Mouse (Mus musculus) hindbrain, embryonic 14.5 days (tissue): ENCODE measurements at regions not wholly inside any gene's neighbourhood (a gene's known extent, or its start where the extent isn't known, plus 50 kb on each side); places are given as distances from the start of the nearest gene placed in this dataset.

Experiments
- ATAC-seq: fragments of 200-750 bp; cut with Nextera tagmentation; 2 replicates; pipeline ENCODE4 v1.8.0; 2017; ENCODE audit warnings: moderate number of reproducible peaks, mild to moderate bottlenecking, moderate TSS enrichment, moderate library complexity; ENCODE audit not compliant: low FRiP score
- DNase-seq: peaks from one replicate; pipeline ENCODE4 v3.0.0-alpha.2; 2015; ENCODE audit warnings: low spot score
- H3K27ac ChIP-seq: fragments of 300-500 bp; sonication (generic); 2 replicates; pipeline ENCODE4 v1.5.1; 2014; ENCODE audit warnings: mild to moderate bottlenecking, moderate library complexity
- H3K27me3 ChIP-seq: fragments of 300-500 bp; sonication (generic); 2 replicates; pipeline ENCODE4 v1.6.1; 2014; ENCODE audit warnings: mild to moderate bottlenecking, low read length, mixed read lengths; ENCODE audit not compliant: control insufficient read depth, insufficient read depth
- H3K36me3 ChIP-seq: fragments of 300-500 bp; sonication (generic); replicated peaks from 2 replicates; pipeline ENCODE4 v1.6.1; 2014; ENCODE audit not compliant: control insufficient read depth, insufficient read depth
- H3K4me1 ChIP-seq: fragments of 300-500 bp; sonication (generic); replicated peaks from 2 replicates; pipeline ENCODE4 v1.6.1; 2014; ENCODE audit warnings: antibody characterized with exemption, low read length, mixed read lengths; ENCODE audit not compliant: control insufficient read depth, insufficient read depth
- H3K4me2 ChIP-seq: fragments of 300-500 bp; sonication (generic); replicated peaks from 2 replicates; pipeline ENCODE4 v1.6.1; 2014; ENCODE audit warnings: mild to moderate bottlenecking, moderate library complexity
- H3K4me3 ChIP-seq: fragments of 300-500 bp; sonication (generic); replicated peaks from 2 replicates; pipeline ENCODE4 v1.5.1; 2014; ENCODE audit warnings: mild to moderate bottlenecking, low read length
- H3K9ac ChIP-seq: fragments of 300-500 bp; sonication (generic); 2 replicates; pipeline ENCODE4 v1.6.1; 2014
- H3K9me3 ChIP-seq: fragments of 300-500 bp; sonication (generic); 2 replicates; pipeline ENCODE4 v1.6.1; 2016; ENCODE audit warnings: low read length; ENCODE audit not compliant: control insufficient read depth
- WGBS: fragments of 180-500 bp; shearing (Covaris S2); extraction: QIAGEN DNeasy Blood & Tissue Kit; methylation state at CpG from one replicate; pipeline ENCODE4 v1.1.7; 2014; 5-methylcytosine and 5-hydroxymethylcytosine counted together

DNA sequence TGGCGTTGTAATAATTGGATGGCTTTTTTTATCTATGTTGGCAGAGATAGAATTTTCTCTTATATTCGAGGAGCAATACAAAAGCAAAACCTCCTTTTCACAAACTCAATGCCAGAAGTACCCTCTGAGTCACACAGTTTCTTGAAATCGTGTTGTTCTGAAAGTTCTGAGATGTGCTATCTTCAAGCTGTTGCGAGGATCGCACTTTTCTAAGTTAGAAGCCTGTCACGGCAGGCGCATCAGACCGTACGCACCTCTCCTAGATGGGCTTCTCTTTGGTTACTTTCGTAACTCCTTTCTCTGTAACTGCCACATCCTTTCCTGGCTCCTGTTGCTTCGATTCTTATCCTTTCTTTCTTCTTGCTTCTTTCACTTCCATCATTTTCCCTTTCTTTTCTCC is 271.2 kb upstream of the Arrdc3 start:
- Histone ChIP-seq H3K36me3 (no peaks in the 10 kb centered on the region), H3K4me2 (no peak overlapping the region), H3K27ac (no peak overlapping the region), H3K9ac (no peak overlapping the region), H3K9me3 (no peaks in the 10 kb centered on the region), H3K4me3 (no peak overlapping the region), H3K4me1 (no peaks in the 10 kb centered on the region), H3K27me3 (no peaks in the 10 kb centered on the region)
- 88% methylated on average over 11 of the region's 11 CpGs for WGBS
- DNase-seq (no peak), ATAC-seq (no peak)

DNA sequence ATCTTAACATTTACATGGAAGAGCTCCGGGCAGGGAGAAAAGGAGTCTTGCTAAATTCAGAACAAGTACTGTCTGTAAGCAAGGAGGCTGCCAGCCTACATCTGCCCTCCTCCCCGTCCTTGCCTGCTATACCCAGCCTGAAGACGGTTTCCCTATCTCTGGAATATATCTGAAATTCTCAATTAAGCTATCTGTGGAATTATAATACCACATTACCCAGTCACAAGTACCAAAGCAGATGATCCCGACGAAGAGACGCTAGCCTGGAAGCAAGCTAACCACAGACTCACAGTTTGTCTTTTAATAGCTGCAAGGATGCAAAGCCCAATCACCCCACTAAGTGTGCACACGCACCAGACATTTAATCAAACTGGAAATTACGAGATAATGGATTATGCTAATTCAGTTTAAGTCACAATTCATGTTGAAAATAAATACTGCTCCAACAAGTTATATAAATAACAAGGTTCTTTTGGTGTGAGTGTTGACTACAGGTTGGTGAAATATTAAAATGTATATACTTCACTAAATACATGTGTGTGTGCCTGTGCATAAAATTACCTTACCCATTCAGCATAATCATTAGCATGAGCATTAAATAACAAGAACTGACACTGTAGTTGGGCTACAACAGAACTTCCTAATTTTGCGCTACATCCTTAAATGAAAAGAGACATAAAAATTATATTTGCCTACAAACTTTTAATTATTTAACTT is 269.9 kb upstream of the Arrdc3 start:
- Histone ChIP-seq H3K36me3 (no peaks in the 10 kb centered on the region), H3K27ac (peak overlapping the region; percentile 59; the same call in 1 of the 2 replicates), H3K9me3 (no peaks in the 10 kb centered on the region), H3K4me2 (peak overlapping the region; percentile 21), H3K9ac (no peak overlapping the region; the same call in 1 of the 2 replicates), H3K4me1 (no peaks in the 10 kb centered on the region), H3K4me3 (no peak overlapping the region), H3K27me3 (no peaks in the 10 kb centered on the region)
- 58% methylated on average over 9 of the region's 9 CpGs for WGBS
- ATAC-seq (peak; percentile 66), DNase-seq (no peak)

DNA sequence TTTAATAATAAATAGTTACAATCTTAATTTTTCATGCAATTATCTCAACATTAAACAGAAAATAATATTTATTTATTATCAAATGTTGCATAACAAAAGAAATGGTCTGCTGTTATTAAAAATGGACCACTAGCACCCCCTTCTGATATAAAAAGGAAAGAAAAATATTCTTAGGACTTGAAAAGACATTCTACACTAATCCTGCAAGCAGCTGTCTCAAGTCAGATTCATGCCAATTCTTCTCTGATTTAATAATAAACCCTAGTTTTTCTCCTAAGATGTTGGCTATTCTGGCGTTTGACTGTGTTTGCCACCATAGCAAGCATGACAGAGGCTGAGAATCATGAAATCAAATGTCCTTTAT is 269.3 kb upstream of the Arrdc3 start:
- no peak overlapping the region for H3K4me2 ChIP-seq
- no peak overlapping the region for H3K4me3 ChIP-seq
- no peak overlapping the region for H3K9ac ChIP-seq
- H3K27me3 ChIP-seq, result no peaks in the 10 kb centered on the region
- no peaks in the 10 kb centered on the region for H3K9me3 ChIP-seq
- no peak overlapping the region for H3K27ac ChIP-seq
- DNase-seq (peak; percentile 84), ATAC-seq (no peak)
- no peaks in the 10 kb centered on the region for H3K36me3 ChIP-seq
- no peaks in the 10 kb centered on the region for H3K4me1 ChIP-seq
- 49% methylated on average over 1 of the region's 1 CpGs for WGBS

DNA sequence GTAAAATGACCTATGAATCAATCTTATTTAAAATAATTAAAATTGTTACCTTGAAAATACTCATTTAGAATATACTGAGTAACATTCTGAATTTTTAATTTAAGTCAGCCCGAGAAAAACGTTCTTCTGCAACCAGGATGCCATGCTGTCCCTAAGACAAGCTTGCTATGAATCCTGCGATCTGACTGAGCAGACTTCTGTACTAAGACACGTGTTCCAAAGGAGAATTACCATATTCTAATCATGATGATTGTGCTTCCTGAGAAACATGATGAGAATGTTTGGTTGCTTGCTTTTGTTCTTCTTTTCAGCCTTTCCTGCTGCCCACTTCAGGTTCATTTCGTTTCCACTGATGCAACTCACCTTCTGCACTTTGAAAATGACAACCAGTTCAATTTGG is 268.2 kb upstream of the Arrdc3 start:
- Histone ChIP-seq H3K4me1 (no peaks in the 10 kb centered on the region), H3K27ac (no peak overlapping the region), H3K4me3 (no peak overlapping the region), H3K9me3 (no peaks in the 10 kb centered on the region), H3K4me2 (no peak overlapping the region), H3K36me3 (no peaks in the 10 kb centered on the region), H3K27me3 (no peaks in the 10 kb centered on the region), H3K9ac (no peak overlapping the region)
- WGBS, result 50% methylated on average over 5 of the region's 5 CpGs
- ATAC-seq (0 out of 2 replicates have a peak, but pooled peaks have one; percentile 53), DNase-seq (no peak)

DNA sequence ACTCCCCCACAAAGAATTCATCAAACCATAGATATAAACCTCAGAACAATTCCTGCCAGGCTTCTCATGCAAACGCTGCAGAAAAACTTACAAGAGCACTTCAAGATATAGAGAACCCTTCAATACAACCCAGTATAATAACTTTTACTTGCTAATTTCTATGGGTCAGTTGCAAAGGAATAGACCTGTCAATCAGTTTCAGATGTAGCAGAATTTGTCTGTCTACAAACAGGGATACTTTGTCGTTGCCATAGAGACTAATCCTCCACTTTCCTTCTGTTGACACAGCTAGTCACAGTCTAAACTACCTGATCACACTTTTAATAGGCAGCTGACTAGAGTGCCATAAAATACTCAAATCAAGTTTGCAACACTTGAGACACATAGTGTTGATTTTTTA is 260.2 kb upstream of the Arrdc3 start:
- Histone ChIP-seq H3K9ac (no peak overlapping the region), H3K4me1 (no peaks in the 10 kb centered on the region), H3K4me2 (no peak overlapping the region), H3K36me3 (no peaks in the 10 kb centered on the region), H3K27ac (no peak overlapping the region), H3K4me3 (no peak overlapping the region), H3K9me3 (no peaks in the 10 kb centered on the region), H3K27me3 (no peaks in the 10 kb centered on the region)
- 10% methylated on average over 2 of the region's 2 CpGs for WGBS
- ATAC-seq (peak; percentile 68), DNase-seq (no peak)

DNA sequence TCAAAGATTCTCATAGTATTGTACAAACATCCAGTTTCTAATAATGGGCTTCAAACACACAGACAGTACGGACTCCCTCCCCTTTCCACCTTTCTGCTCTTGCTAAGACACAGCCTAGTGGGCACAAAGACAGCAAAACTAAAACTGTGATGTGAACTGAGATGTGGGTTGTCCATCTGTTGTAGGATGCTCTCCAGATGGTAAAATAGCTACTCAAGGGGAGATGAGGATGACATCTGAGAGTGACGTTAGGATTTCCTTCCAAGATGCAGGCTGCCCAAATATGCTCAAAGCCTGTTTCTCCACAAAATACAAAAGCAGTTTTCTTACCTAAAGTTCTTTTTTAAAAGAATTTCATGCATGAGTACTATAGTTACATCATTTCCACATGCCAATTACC is 241.8 kb upstream of the Arrdc3 start:
- Histone ChIP-seq H3K36me3 (no peaks in the 10 kb centered on the region), H3K9ac (no peak overlapping the region), H3K4me1 (no peaks in the 10 kb centered on the region), H3K9me3 (no peaks in the 10 kb centered on the region), H3K27ac (no peak overlapping the region), H3K4me3 (no peak overlapping the region), H3K27me3 (no peaks in the 10 kb centered on the region), H3K4me2 (no peak overlapping the region)
- WGBS, result 73% methylated on average over 2 of the region's 2 CpGs
- DNase-seq (no peak), ATAC-seq (no peak)

DNA sequence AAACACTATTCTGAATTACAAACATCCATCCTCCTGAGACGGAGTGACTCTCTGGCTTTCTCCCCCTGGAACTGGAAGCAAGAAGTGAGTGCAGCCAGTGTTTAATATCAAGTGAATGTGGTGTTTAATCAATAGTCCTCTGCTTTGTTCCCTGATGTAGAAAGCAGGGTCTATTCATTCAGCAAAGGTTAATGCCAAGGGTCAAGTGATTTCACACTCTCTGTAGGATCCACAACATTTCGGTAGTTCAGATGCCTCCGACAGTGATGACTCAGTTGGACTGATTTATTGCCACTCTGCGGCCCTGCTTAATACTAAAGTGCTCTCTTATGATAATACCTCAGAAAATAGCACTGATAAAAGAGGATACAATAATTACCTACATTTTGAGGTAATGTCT is 235.6 kb upstream of the Arrdc3 start:
- Histone ChIP-seq H3K9me3 (no peaks in the 10 kb centered on the region), H3K27me3 (no peaks in the 10 kb centered on the region), H3K9ac (no peak overlapping the region), H3K4me3 (no peak overlapping the region), H3K4me2 (no peak overlapping the region), H3K4me1 (0 out of 2 replicates have a peak, but pooled peaks cover 4% of the 10 kb centered on the region), H3K27ac (no peak overlapping the region), H3K36me3 (no peaks in the 10 kb centered on the region)
- WGBS, result 15% methylated on average over 4 of the region's 4 CpGs
- DNase-seq, result no peak
- ATAC-seq, result no peak

DNA sequence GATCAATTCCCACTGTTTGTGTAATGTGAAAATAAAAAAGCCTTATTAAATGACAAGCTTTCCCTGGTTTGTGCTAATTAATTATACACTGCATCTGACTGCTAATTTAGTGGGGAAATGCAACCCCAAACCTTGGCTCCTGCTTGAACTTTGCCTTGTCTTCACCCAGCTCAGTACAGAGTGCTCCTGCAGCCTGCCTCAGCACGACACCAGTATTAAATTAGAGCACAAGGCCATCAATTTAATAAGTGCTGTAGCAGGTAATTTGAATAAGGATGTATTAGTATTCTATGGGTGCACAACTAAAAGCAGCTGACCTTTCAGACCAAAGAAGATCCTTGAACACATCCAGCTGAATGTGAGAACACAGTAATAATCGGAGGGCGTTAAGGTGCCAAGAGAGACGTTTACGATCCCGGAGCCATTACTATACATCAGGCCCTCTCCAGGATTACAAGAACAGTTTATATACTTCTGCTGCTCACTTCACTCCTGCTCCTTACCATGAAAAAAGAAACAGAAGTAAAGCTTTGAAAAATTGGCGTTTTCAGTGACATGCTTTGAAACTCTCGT is 230.1 kb upstream of the Arrdc3 start:
- no peaks in the 10 kb centered on the region for H3K4me1 ChIP-seq
- 61% methylated on average over 8 of the region's 8 CpGs for WGBS
- H3K9me3 ChIP-seq, result no peaks in the 10 kb centered on the region
- H3K4me3 ChIP-seq, result no peak overlapping the region
- no peak overlapping the region for H3K9ac ChIP-seq
- no peak overlapping the region for H3K27ac ChIP-seq
- H3K4me2 ChIP-seq, result no peak overlapping the region
- no peak for DNase-seq
- no peaks in the 10 kb centered on the region for H3K36me3 ChIP-seq
- H3K27me3 ChIP-seq, result no peaks in the 10 kb centered on the region
- ATAC-seq, result no peak

DNA sequence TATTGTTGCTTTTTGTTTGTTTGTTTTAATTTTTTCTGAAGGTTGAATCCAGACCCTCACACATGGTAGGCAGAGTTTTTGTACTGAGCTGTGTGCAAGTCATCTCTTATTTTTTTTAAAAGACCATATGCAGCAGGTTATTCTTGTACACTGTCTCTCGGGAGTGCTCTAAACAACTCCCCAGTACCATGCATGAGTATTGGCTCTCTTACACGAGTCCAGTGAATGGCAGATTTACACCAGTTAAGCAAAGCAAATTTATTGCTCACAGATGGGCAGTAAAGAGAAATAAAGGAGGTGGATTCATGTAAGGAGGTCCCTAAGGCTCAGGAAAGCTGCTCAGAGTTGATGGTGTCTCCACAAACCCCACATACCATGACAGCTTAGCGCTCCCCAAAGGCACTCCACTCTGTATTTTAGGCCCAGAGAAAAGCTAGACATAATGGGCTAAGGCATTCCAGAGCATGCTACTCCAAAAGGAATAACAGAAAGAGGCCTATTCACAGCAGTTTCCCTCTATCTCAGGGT is 216.9 kb upstream of the Arrdc3 start:
- H3K4me3 ChIP-seq, result no peak overlapping the region
- H3K27me3 ChIP-seq, result no peaks in the 10 kb centered on the region
- no peak overlapping the region for H3K27ac ChIP-seq
- DNase-seq (no peak), ATAC-seq (no peak)
- H3K9me3 ChIP-seq, result no peaks in the 10 kb centered on the region
- H3K36me3 ChIP-seq, result no peaks in the 10 kb centered on the region
- H3K4me2 ChIP-seq, result no peak overlapping the region
- 76% methylated on average over 3 of the region's 3 CpGs for WGBS
- no peak overlapping the region for H3K9ac ChIP-seq
- no peaks in the 10 kb centered on the region for H3K4me1 ChIP-seq
